Mouse (Mus musculus): ENCODE results near the gene Abcc4.
"Not testable (repeated sequence)": the region's sequence is repeated elsewhere in the genome, so short reads cannot be mapped to it uniquely, and the experiment has no call there.

Abcc4 gene

DNA sequence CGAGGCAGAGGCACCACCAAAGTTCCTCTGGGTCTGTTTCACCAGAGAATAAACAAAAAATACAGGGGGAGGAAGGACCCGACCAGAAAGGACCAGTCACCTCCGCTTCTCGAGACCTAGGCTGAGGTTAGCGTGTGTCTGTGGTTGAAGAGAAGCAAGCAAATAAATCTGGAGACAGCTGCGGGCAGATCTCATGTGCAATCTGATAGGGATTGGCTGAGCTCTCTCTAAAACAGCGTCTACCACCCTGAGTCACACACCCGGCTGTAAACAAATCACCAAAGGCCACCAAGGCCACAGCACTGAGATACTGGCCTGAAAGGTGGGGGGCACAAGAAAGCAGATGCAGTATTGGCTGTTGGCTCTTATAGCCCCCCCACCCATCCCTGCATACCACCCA lies 24.9 kb downstream of the Abcc4 start:
- DNase-seq (ENCODE audit: extremely low spot score, low spot score): no peak

DNA sequence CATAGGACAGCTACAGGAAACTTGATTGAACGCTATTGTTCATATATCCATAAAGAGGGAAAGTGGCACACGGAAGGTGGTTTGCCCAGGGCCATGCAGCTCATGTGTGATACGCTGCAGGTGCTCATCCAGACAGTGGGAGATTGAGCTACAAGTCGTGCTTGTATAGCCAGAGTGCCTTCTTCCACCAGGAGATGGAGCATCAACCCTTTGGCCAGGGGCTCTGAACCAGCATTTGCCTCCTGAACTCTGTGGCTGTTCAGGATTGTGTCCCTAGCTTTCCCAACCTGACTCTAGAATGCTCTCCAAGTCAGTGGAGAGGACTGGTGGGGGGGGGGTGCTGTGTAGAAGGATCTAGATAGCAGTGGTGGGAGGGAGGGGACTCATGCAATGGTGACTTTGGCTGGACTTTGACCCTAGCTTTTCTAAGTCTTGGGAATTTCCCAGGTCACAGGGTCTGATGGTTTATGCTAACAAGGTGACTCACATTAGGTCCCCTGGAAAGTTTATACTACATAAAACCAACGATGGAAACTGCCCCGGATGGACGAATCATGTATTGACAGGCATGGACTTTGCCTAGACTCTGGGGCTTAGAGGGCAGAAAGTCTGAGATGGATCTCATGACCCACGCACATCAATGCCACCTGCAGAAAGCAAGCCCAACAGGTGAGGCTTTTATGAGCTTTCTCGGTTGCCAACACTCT lies 27.6 kb downstream of the Abcc4 start:
- DNase-seq (ENCODE audit: extremely low spot score, low spot score): no peak

- no peak for DNase-seq (ENCODE audit: extremely low spot score, low spot score)
Observed at GRCm38 (mm10) chr14:118676308-118676994, 29.6 kb downstream of the Abcc4 start.

DNA sequence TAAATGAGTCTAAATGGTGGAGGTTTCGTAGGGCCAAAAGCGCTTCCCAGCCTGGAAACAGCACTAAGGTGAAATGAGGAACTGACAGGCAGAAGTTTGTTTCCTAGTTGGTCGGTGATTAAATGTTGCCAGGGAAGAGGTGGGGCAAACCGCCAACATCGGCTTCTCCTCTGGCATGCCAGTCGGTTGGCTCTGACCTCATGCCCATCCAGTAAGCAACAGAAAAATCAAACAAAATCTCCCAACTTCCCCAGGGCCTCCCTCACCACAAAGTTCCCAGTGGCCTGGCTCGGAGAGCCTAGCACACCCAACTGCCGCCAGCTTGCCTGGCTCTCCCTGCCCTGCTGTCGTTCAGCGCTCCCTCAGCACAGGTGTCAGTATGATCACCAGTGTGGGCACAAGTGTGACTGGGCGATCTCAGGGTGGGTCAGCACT lies 31.3 kb downstream of the Abcc4 start:
- no peak for DNase-seq (ENCODE audit: extremely low spot score, low spot score)

DNA sequence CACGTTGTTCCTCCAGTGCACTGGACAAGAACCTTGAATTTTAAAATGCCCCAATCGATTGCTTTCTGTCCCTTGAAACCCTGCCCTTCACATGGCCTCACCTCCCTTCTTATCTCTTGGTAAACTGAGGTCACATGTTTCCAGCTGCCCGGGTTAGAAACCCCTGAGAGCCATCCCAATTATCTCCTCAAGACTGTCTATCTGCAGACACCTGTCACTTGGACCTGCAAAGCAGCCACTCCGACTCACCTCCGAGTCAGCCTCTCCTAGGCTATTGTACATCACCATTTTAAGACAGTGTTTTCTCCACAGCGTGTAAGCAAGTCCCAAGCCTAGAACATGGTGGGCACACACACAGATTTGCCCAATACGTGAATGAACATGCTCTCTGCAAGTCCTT lies 31.8 kb downstream of the Abcc4 start:
- DNase-seq (ENCODE audit: extremely low spot score, low spot score): no peak

DNA sequence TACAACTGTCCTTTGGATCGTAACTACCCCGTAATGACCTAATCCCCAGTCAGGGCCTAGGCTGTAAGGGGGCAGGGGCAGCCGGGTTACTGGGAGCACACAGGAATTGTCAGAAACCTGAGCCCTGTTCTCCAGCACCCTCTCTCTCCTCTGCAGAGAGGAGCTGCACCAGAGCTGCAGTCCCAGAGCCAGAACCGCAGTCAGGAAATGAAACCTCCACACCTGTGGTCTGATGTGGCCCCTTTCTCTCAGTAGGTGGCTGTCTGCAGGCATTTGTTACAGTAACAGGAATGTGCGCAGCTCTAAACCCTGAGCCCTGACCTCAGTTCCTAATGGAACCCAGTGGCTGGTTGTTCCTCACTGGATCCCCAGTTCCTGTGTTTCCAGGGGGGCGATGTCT lies 32.5 kb downstream of the Abcc4 start:
- DNase-seq (ENCODE audit: extremely low spot score, low spot score): no peak

GRCm38 (mm10) chr14:118672931-118673330 lies 33.1 kb downstream of the Abcc4 start:
- not testable (repeated sequence) for DNase-seq (ENCODE audit: extremely low spot score, low spot score)

- no peak for DNase-seq (ENCODE audit: extremely low spot score, low spot score)
Observed at GRCm38 (mm10) chr14:118667499-118667898, 38.5 kb downstream of the Abcc4 start.

DNA sequence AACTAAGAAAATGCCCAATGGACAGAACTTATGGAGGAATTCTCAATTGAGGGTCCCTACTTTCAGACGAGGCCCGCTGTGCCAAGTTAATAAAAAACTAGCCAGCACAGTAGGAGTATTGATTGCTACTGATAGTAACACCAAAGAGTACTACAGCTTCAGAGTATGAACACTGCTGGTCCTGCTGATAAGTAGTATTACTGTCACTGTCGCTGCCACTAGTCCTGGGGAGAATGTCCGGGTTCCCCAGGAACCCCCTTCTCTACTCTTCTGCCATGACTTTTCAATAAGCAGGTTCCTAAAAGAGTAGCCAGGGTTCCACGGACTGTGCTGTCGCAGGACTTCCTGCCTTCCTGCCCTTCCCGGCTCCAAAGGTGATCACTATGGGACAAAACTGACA lies 41.4 kb downstream of the Abcc4 start:
- no peak for DNase-seq (ENCODE audit: extremely low spot score, low spot score)

- no peak for DNase-seq (ENCODE audit: extremely low spot score, low spot score)
Observed at GRCm38 (mm10) chr14:118662625-118663276, 43.3 kb downstream of the Abcc4 start.

GRCm38 (mm10) chr14:118662124-118662523 lies 43.9 kb downstream of the Abcc4 start:
- no peak for DNase-seq (ENCODE audit: extremely low spot score, low spot score)

DNA sequence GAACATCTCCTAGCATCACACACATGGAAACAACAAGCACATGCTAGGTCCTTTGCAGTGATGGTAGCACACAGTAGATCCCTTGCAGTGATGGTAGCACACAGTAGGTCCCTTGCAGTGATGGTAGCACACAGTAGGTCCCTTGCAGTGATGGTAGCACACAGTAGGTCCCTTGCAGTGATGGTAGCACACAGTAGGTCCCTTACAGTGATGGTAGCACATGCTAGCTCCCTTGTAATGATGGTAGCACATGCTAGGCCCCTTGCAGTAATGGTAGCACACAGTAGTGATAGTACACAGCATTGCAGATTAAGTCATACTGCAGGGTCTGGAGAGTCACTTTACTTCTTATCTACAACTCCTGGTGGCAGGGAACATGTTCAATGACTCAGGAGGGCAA lies 46.8 kb downstream of the Abcc4 start:
- DNase-seq (ENCODE audit: extremely low spot score, low spot score): no peak

DNA sequence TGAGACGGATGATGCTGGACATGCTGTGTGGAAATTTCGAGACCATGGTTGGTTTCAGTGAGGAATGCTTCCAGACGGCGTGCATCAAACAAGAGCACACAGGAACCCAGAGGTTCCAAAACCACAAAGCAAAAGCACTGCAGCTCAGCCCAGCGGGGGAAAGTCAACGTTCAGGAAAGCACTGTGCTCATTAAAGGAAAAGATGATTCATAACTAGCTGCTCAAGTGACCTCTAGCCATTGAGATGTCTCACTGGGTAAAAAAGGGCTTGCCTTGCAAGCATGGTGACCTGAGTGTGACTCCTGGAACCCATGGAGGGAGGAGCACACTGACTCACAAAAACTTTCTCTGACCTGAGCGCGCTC lies 47.7 kb downstream of the Abcc4 start:
- DNase-seq (ENCODE audit: extremely low spot score, low spot score): no peak

DNA sequence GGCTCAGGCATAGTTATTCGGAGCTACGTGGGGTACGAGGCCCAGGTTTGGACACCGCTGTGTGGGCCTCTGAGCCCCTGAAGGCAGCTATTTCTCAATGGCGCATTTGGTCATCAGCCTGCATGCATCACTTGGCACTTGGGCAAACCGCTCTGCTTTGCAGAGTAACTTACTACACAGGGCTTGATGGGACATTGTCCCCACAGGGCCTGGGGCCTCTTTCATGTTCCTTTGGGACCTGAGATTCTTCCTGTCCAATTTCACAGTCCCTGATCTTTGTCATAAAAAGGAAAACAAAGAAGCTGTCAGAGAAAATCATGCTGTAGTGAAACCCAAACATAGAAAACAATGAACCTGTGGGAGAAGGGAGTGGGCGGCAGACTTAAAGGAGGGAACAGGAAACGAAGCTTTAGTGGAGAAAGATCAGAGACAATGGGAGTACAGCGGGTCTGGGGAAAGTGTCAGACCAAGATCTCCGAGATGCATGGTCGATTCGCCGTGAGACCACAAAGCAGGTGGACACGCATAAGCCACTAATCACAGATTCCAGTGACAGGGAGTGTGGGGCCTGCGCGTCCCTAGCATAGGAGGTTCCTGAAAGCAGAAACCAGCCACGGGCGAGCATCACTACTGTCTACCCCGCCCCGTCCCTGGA lies 48.2 kb downstream of the Abcc4 start:
- DNase-seq (ENCODE audit: extremely low spot score, low spot score): no peak

- DNase-seq (ENCODE audit: extremely low spot score, low spot score): no peak
Observed at GRCm38 (mm10) chr14:118657206-118657605, 48.8 kb downstream of the Abcc4 start.

- no peak for DNase-seq (ENCODE audit: extremely low spot score, low spot score)
Observed at GRCm38 (mm10) chr14:118656036-118656435, 50.0 kb downstream of the Abcc4 start.

- no peak for DNase-seq (ENCODE audit: extremely low spot score, low spot score)
Observed at GRCm38 (mm10) chr14:118654903-118655302, 51.1 kb downstream of the Abcc4 start.

DNA sequence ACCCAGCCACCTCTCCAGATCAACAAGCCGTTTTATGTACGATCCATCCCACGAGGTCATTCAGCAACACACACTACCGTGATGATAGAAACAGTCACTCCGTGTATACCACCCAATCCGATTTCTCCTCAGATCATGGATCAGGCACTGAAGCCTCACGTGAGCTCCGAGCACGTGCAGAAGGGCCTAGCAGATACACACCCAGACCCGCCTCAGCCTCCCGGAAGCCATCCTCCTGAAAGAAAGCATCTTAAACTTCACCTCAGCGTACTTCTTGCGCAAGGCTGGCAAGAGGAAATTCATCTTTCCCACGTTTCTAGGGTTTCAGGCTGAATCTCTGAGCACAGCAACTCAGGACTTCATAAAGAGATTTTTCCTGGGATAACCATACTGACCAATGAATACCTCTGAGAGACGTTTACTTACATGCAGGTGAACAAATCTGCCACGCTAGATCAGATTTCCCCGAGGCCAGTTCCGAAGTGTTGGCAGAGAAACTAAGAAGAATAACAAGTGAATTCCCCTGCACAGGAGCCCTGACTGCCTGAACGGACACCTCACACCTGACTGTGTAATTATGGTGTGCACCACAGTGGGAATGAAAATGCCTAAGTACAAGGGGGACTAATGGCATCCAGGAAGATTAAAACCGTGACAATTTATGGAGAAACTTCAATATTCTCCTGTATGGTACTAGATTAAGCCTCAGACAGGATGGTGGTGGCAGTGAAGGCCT lies 54.1 kb downstream of the Abcc4 start:
- DNase-seq (ENCODE audit: extremely low spot score, low spot score): no peak

DNA sequence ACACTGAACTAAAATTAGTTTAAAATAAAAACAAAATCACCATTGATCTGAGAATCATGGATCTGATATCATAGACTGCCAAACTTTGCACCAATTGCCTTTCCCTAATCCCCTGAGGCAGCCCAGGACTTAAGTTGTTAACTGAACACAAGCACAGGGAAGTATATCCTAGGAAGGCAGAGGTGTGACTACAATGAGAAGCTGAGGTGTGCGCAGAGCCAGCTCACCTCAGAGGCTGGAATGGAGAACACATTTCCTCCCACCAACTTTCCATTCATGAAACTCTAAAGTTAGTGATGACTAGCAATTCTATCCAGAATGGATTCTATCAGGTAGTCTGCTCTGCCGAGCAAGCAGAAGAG lies 56.1 kb downstream of the Abcc4 start:
- DNase-seq (ENCODE audit: extremely low spot score, low spot score): no peak

GRCm38 (mm10) chr14:118649199-118649894 lies 56.7 kb downstream of the Abcc4 start:
- no peak for DNase-seq (ENCODE audit: extremely low spot score, low spot score)
